Mouse (Mus musculus) testis, adult 2 months (tissue): ENCODE data around the gene Kbtbd3.

Experiments used
- CTCF ChIP-seq: fragments of 200-500 bp; IDR thresholded peaks from 2 replicates; pipeline ENCODE4 v1.5.1; 2012; ENCODE audit warnings: low read depth, mild to moderate bottlenecking, inconsistent platforms, low read length, moderate library complexity; ENCODE audit not compliant: control insufficient read depth, insufficient read depth, insufficient replicate concordance
- POLR2A ChIP-seq: fragments of 200-500 bp; IDR thresholded peaks from 2 replicates; pipeline ENCODE4 v1.6.1; 2012; ENCODE audit warnings: low read depth, mild to moderate bottlenecking, inconsistent platforms, low read length, moderate library complexity; ENCODE audit not compliant: control insufficient read depth

DNA sequence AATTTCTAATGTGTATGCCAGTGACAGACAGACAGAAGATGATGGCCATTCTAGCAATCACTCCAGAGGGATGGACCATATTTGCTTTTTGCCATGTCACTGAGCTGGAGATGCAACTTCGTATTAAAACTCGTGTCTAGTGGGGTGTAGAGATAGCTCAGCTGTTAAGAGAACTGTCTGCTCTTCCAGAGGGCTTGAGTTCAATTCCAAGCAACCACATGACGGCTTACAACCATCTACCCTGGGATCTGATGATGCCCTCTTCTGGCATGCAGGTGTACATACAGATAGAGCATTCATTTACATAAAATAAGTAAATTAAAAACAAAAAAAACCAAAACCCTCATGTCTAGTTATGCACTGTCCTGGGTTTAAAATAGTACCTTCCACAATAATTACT lies 1.5 kb downstream of the Kbtbd3 start:
- TF ChIP-seq POLR2A (no peak), CTCF (no peak)
